Mouse (Mus musculus): ENCODE results near the gene Cryzl1.

- TF ChIP-seq POLR2A (IDR thresholded peaks at IDR 0.05; ENCODE audit: insufficient read length, low read depth) (no peak), POLR2AphosphoS2 (IDR thresholded peaks at IDR 0.05; ENCODE audit: insufficient read length, low read depth) (no peak), TCF12 (IDR thresholded peaks at IDR 0.05; ENCODE audit: insufficient read depth, poor library complexity, severe bottlenecking) (no peak), USF1 (IDR thresholded peaks at IDR 0.05; ENCODE audit: low read depth) (no peak), CEBPB (IDR thresholded peaks at IDR 0.05; ENCODE audit: insufficient read depth, poor library complexity, severe bottlenecking) (no peak), MAX (IDR thresholded peaks at IDR 0.05; ENCODE audit: low read depth) (no peak), TCF3 (IDR thresholded peaks at IDR 0.05; ENCODE audit: insufficient read length, low read depth) (no peak), MYOG (IDR thresholded peaks at IDR 0.05; ENCODE audit: control insufficient read depth in 1 of 3, insufficient read depth in 1 of 3, insufficient read length in 2 of 3, low read depth in 2 of 3) (no peak), MYOD1 (IDR thresholded peaks at IDR 0.05; ENCODE audit: control insufficient read depth in 1 of 3, insufficient read length in 2 of 3, low read depth in 2 of 3) (no peak), REST (IDR thresholded peaks at IDR 0.05; ENCODE audit: insufficient read depth, insufficient read length) (no peak), SRF (IDR thresholded peaks at IDR 0.05; ENCODE audit: control insufficient read depth, insufficient read length, low read depth) (no peak), E2F4 (IDR thresholded peaks at IDR 0.05; ENCODE audit: insufficient read depth) (no peak)
Measured at GRCm38 (mm10) chr16:91652191-91652590, 76.6 kb downstream of the Cryzl1 start.
